Mouse (Mus musculus) limb, embryonic 14.5 days (tissue): ENCODE measurements around the gene Gm21083. TPM values are rescaled to one million over a fixed set of nuclear protein-coding genes. Genes with fewer than 3 reads are reported as not detected.
A peak's percentile ranks its signal among the peaks of the same experiment; 100 is the strongest.
"Not testable (repeated sequence)": the region's sequence is repeated elsewhere in the genome, so short reads cannot be mapped to it uniquely, and the experiment has no call there.

ENCODE experiments used
- ATAC-seq: fragments of 200-750 bp; cut with Nextera tagmentation; 2 replicates; pipeline ENCODE4 v1.8.0; 2017; ENCODE audit warnings: low read depth, moderate number of reproducible peaks, moderate TSS enrichment; ENCODE audit not compliant: low FRiP score
- DNase-seq: peaks from one replicate; pipeline ENCODE4 v3.0.0-alpha.2; 2015; ENCODE audit warnings: low spot score
- H3K27ac ChIP-seq: fragments of 300-500 bp; sonication (generic); replicated peaks from 2 replicates; pipeline ENCODE4 v1.5.1; 2014; ENCODE audit warnings: low read depth, mild to moderate bottlenecking, low read length, moderate library complexity, mixed read lengths
- H3K27me3 ChIP-seq: fragments of 300-500 bp; sonication (generic); 2 replicates; pipeline ENCODE4 v1.6.1; 2014; ENCODE audit warnings: low read length, mixed read lengths; ENCODE audit not compliant: control insufficient read depth, insufficient read depth
- H3K36me3 ChIP-seq: fragments of 300-500 bp; sonication (generic); 2 replicates; pipeline ENCODE4 v1.6.1; 2014; ENCODE audit warnings: mild to moderate bottlenecking, low read length, moderate library complexity, mixed read lengths; ENCODE audit not compliant: control insufficient read depth, insufficient read depth
- H3K4me1 ChIP-seq: fragments of 300-500 bp; sonication (generic); 2 replicates; pipeline ENCODE4 v1.6.1; 2014; ENCODE audit warnings: antibody characterized with exemption, low read length, mixed read lengths; ENCODE audit not compliant: control insufficient read depth, insufficient read depth
- H3K4me2 ChIP-seq: fragments of 300-500 bp; sonication (generic); replicated peaks from 2 replicates; pipeline ENCODE4 v1.6.1; 2014; ENCODE audit warnings: low read depth, mild to moderate bottlenecking, low read length, moderate library complexity; ENCODE audit not compliant: severe bottlenecking
- H3K4me3 ChIP-seq: fragments of 300-500 bp; sonication (generic); replicated peaks from 2 replicates; pipeline ENCODE4 v1.5.1; 2014; ENCODE audit warnings: low read length
- H3K9ac ChIP-seq: fragments of 300-500 bp; sonication (generic); 2 replicates; pipeline ENCODE4 v1.6.1; 2014; ENCODE audit warnings: mild to moderate bottlenecking, low read depth, low read length, moderate library complexity; ENCODE audit not compliant: severe bottlenecking
- H3K9me3 ChIP-seq: fragments of 300-500 bp; sonication (generic); 2 replicates; pipeline ENCODE4 v1.6.1; 2016; ENCODE audit warnings: low read length; ENCODE audit not compliant: control insufficient read depth
- WGBS: fragments of 180-500 bp; shearing (Covaris S2); extraction: QIAGEN DNeasy Blood & Tissue Kit; methylation state at CpG from one replicate; pipeline ENCODE4 v1.1.7; 2014; 5-methylcytosine and 5-hydroxymethylcytosine counted together
- polyA plus RNA-seq, 2 experiments: library from polyadenylated mRNA; depleted of rRNA in 1 of 2; stranded (reverse) in 1 of 2; unstranded in 1 of 2; fragments of >200 nt; fragmentation: Nextera tagmentation in 1 of 2; extraction: Ambion mirVana in 1 of 2; gene quantifications; 2 replicates each; pipeline versions ENCODE4 v1.2.1 to v1.2.3; 2012 to 2014

Gm21083 gene
- polyA plus RNA-seq, 2 experiments, result 0.15 TPM; not detected in 1

- H3K36me3 ChIP-seq, H3K4me1 ChIP-seq, H3K27me3 ChIP-seq, ATAC-seq, H3K27ac ChIP-seq, H3K4me2 ChIP-seq, H3K4me3 ChIP-seq, H3K9ac ChIP-seq, DNase-seq: not testable (repeated sequence)
- peaks cover 13% of the 10 kb centered on the region for H3K9me3 ChIP-seq
- 60% methylated on average over 2 of the region's 2 CpGs for WGBS
Observed at GRCm38 (mm10) chr5:15603008-15603407, 25.9 kb downstream of the Gm21083 start.

DNA sequence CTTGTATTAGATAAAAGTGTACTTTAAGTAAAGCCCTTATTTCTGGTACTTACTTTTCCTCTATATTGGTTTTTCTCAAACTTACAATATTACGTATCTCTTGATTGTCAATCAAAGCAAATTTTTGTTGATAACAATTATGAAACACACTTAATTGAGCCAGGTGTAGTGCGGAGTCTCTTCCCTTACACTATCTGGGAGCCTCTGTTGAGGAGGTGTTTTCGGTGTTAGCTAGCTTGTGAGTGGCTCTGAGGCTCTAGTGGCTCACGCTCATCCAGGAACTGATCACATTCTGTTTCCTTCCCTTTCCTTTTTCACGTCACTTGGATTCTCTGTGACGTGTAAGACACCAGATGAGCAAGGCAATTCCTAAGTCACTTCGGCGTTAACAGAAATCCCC is 26.5 kb downstream of the Gm21083 start:
- DNase-seq, H3K36me3 ChIP-seq, H3K9ac ChIP-seq, H3K4me3 ChIP-seq, H3K4me2 ChIP-seq, H3K4me1 ChIP-seq, H3K27ac ChIP-seq, H3K27me3 ChIP-seq: not testable (repeated sequence)
- ATAC-seq, result peak; percentile 55; the same call in 1 of the 2 replicates
- H3K9me3 ChIP-seq, result peaks cover 13% of the 10 kb centered on the region
- 74% methylated on average over 8 of the region's 8 CpGs for WGBS

GRCm38 (mm10) chr5:15606677-15607076 is 29.5 kb downstream of the Gm21083 start:
- not testable (repeated sequence) for H3K9ac ChIP-seq, H3K27ac ChIP-seq, DNase-seq, H3K36me3 ChIP-seq, H3K4me3 ChIP-seq, H3K9me3 ChIP-seq, H3K27me3 ChIP-seq, H3K4me1 ChIP-seq, H3K4me2 ChIP-seq
- 66% methylated on average over 5 of the region's 6 CpGs for WGBS
- ATAC-seq, result peak; percentile 50; the same call in 1 of the 2 replicates

- H3K27me3 ChIP-seq, H3K4me2 ChIP-seq, H3K9me3 ChIP-seq, H3K27ac ChIP-seq, ATAC-seq, H3K36me3 ChIP-seq, H3K9ac ChIP-seq, H3K4me3 ChIP-seq, H3K4me1 ChIP-seq: not testable (repeated sequence)
- peak; percentile 25 for DNase-seq
- 5% methylated on average over 1 of the region's 1 CpGs for WGBS
Observed at GRCm38 (mm10) chr5:15610695-15611094, 33.6 kb downstream of the Gm21083 start.

- DNase-seq, H3K4me2 ChIP-seq, H3K36me3 ChIP-seq, H3K9me3 ChIP-seq, H3K27ac ChIP-seq, H3K9ac ChIP-seq, H3K4me1 ChIP-seq, H3K27me3 ChIP-seq, H3K4me3 ChIP-seq, ATAC-seq: not testable (repeated sequence)
- WGBS, result 79% methylated on average over 3 of the region's 3 CpGs
Observed at GRCm38 (mm10) chr5:15616195-15616594, 39.1 kb downstream of the Gm21083 start.

DNA sequence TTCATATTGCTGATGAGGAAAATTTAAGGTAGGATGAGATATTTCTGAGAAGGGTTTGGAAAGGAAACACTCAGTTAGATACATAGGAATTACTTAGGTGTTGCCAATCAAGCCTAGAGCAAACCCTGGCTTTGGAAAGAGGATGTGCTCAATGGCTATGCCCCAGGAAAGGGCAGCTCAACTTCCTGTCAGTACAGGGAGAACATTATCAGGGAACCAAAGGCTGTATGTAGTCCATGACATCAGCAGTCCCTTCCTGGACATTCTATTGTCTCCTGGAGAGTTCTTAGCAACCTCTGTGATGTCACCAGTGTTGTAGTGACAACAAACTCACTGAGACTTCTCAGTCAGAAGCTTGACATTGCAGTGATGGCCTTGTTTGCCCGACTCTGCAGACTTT is 41.6 kb downstream of the Gm21083 start, which contains the start of gene Speer4d:
Gene Speer4d, plus strand, starts transcription at position 301 of the 400 bp plus-strand sequence.
- not testable (repeated sequence) for DNase-seq, H3K4me1 ChIP-seq
- 62% methylated on average over 1 of the region's 1 CpGs for WGBS

GRCm38 (mm10) chr5:15628136-15628535 is 51.0 kb downstream of the Gm21083 start:
- not testable (repeated sequence) for H3K4me2 ChIP-seq, H3K9ac ChIP-seq, H3K9me3 ChIP-seq, DNase-seq, H3K4me3 ChIP-seq, H3K36me3 ChIP-seq, ATAC-seq, H3K27me3 ChIP-seq, H3K27ac ChIP-seq, H3K4me1 ChIP-seq
- 24% methylated on average over 1 of the region's 1 CpGs for WGBS

More for the DNA sequence above, 41.6 kb downstream of the Gm21083 start, which contains the start of gene Speer4d:
- not testable (repeated sequence) for H3K36me3 ChIP-seq, H3K27ac ChIP-seq, H3K4me3 ChIP-seq, H3K4me2 ChIP-seq, ATAC-seq, H3K9ac ChIP-seq, H3K27me3 ChIP-seq, H3K9me3 ChIP-seq

DNA sequence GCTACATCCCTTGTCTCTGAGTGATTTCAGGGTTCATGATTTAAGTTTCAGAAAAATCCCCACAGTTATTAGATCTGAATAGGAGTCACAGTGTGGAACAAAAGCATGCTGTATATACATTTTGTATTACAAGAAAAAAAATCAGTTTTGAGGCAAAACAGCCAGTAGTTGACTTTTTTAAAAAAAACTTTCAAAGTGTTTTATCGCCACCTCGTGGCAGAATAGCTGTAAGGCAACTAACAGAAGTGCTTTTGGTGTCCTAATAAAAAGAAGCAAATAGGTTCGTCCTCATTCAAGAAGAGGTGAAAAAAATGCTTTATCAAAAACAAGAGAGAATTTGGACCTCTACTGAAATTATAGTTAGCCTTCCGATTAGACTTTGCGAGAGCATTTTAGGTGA is 52.9 kb downstream of the Gm21083 start:
- not testable (repeated sequence) for H3K9ac ChIP-seq, H3K4me3 ChIP-seq, H3K9me3 ChIP-seq, H3K4me1 ChIP-seq, DNase-seq, H3K4me2 ChIP-seq, H3K27ac ChIP-seq, ATAC-seq, H3K27me3 ChIP-seq, H3K36me3 ChIP-seq
- 29% methylated on average over 5 of the region's 5 CpGs for WGBS
